Mouse (Mus musculus): ENCODE data around the gene Tesc. TPM values are rescaled to one million over a fixed set of nuclear protein-coding genes. Genes with fewer than 3 reads are reported as not detected.

The Tesc gene
- total RNA-seq, 4 experiments from 2014 or later: 84.0 to 92.2 (median 89.0) TPM

DNA sequence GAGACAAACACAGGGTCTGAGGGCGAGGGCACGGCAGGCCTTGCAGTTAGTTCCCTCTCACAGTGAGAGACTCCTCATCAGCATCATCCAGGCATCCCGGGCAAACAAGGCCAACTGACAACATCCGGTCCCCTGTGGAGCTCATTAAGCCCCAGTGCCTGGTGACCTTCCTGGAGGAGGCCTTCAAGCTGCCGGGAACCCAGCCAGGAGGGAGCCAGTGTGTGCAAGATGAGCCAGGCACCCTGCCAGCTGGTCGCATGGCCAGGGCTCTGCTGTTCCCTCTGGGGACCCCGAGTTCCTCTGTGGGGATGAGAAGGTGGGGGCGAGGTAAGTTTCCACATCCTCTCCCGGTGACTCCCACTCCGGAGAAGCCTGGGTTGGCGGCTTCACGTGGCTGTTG is 12.5 kb upstream of the Tesc start:
- DNase-seq (ENCODE audit: low spot score in 2 of 2): peak in 1 of 2 experiments; percentile 54

DNA sequence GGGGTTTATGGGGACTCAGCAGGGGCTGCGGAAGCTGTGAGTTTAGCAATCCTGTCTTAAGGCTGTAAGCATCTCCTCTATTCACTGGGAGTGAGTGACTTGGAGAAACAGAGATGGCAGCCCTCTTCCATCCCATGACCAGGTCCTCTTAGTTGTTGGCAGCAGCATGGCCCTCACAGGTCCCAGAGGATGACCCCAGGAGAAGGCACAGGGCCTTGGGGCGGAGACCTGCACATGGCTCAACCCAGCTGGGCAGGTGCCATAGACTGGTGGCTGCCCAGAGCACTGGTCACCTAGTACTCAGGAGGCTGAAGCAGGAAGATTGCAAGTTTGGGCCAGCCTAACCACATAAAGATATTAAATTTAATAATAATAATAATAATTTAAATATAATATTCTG is 11.9 kb upstream of the Tesc start:
- DNase-seq (ENCODE audit: low spot score in 2 of 2): no peak

DNA sequence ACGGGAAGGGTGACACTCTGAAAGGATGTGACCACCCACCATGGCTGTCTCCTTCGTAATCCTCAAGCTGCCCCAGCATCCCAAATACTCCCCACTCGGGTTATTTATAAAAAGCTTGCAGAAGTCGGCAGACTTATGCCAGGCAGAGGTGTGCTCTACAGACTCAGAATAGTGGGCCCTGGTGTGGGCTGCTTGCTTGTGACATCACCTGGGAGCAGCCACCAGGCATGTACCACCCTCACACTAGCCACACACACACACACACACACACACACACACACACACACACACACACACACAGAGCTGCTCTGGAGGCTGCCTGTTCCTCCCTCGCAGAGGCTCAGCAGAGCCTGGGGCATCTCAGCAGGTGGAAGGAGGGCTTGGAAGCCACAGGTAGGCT is 10.0 kb upstream of the Tesc start:
- peak in 1 of 2 experiments; percentile 69 for DNase-seq (ENCODE audit: low spot score in 2 of 2)

DNA sequence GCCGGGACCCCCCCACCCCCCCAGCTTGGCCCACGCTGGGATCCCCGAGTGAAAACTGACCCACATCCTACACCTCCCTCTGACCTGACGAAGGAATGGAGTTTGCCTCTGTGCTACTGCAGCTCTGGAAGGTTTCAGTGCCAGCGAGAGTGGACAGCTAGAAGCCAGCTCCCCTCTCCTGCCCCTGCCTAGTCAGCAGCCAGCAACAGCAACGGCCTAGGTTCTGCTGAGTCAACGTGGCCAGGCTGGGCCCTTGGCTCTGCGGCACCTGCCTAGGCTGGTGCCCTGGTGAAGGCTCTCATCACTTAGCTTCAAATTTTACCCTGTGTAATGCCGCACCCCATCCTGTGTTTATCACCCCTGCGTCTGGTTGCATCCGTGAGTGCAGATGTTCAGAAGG is 7.6 kb upstream of the Tesc start:
- no peak for DNase-seq (ENCODE audit: low spot score in 2 of 2)

DNA sequence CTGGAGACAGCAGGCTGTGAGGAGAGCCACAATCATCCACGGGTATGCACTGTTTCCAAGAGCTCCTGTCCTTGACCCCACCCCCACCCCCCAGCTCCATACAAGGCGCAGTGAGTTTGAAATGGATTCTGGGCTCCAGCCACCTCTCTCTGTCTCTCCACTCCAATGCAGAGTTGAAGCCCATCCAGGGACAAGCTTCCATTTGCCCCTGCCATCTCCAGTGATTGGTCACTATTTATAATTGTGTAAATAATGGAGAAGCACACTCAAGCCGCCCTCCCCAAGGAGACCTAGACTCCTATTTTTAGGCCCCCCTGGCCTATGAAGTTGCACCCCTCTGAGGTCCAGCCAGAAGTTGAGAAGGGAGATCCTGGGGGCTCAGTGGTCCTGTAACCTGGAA is 4.5 kb upstream of the Tesc start:
- DNase-seq (ENCODE audit: low spot score in 2 of 2): no peak

DNA sequence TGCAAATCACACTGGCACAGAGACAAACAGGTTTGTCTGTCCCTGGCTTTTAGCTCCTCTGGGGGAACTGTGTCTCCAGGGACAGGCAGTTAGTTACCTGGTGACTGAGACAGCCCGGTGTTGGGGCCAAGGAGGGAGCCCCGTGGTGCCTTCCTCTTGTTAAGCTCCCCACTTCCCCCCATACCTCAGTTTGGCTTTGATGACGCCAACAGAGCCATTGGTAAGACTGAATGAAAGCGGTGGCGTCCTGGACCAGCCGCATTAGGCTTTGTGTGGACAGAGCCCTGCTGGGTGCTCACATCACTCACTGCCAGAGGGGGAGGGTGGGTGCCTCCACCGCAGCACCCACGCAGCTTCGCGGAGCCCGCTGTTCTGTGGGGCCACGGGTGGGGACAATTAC is 1.7 kb upstream of the Tesc start:
- no peak for DNase-seq (ENCODE audit: low spot score in 2 of 2)

DNA sequence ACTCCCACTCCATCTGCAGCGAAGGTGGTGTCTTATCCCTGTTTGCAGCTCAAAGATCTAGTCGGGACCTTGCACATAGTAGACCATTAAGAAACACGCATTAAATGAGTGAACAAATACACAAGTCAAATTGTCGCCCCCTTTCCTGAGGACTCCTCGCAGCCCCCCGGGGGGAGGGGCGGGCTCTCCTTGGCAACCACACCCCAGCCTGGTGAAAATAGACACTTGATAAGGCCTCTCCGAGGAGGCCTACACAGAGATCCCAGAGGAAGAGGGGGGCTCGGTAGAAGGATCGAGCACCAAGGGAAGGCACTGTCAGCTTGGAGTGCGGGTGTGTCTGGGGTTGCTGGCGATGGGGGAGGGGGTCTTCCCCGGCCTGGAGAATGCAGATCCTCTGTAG is 1.2 kb upstream of the Tesc start:
- DNase-seq (ENCODE audit: low spot score in 2 of 2): no peak

DNA sequence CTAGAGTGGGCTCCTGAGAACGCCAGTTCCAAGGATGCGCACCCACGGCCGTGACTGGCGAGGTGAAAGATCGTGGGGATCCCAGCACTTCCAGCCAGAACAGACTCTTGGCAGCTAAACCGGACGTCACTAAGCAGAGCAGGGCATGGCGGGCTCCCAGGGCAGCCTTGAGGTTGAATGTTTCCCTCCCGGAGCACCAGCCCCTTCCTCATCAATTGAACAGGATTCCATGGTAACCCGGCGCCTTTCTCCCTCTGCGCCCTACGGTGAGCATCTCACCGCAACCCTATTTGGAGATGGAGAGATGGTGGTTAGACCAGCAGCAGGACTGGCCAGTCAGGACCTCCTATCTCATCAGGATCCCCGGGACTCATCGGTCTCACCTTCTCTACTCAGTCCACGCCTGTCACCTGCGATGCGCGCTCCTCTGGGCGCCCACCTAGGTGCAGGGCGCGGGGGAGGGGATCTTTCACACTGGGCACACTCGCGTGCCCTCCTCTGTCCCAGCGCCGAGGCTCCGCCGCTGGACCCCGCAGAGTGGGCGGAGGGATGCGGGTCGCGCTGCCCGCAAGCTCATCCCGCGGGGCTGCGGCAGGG is 344 bp upstream of the Tesc start:
- no peak for DNase-seq (ENCODE audit: low spot score in 2 of 2)

DNA sequence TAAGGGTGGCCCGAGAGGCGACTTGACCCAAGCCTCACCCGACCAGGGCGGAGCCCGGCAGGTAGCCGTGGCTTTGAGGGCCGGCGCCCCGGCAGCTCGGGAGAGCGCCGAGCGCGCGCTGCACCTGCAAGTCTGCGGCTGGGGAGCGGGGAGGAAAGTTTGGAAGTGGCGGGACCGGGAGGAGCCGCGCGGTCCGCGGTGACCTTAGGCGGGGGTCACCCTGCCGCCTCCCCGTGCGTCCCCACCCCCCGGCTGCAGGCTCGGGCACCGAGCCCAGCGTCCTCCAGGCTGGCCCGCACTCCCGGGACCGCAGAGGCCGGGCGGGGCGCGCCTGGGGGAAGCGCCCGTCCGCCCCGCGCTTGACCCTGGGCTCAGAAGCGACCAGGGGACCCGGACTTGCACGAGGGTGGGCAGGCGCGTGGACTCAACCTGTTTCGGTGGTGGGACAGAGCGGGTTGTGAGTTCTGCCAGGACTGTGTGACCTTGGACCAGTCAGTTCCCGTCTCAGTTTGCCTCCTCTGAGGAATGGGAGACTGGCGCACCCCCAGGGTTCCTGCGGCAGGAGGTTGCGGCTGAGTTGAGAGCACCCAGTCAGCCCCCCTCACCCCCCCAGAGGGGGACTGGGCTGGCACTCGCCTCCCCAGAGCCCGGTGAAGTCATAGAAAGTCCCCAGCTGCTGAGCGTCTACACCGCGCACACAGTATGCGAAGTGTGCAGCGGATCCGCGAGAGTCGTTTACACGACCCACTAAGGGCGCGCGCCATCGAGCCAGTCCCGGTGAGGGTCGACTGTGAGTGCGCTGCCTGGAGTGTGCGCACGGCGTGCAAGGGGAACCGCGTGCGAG is 870 bp downstream of the Tesc start:
- no peak for DNase-seq (ENCODE audit: low spot score in 2 of 2)

DNA sequence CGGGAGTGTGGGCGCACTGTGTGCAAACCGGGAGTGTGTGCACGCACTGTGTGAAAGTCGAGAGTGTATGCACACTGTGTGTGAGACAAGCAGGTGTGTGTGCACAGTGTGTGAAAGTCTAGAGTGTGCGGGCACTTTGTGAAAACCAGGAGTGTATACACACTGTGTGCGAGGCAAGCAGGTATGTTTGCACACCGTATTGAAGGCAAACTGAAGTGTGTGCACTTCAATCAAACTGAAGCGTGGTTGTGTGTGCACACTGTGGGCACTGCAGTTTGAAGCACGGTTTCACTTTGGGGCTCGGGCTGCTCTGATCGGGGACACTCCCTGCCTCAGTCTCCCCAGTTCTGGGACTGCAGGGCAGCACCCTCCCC is 1.5 kb downstream of the Tesc start:
- DNase-seq (ENCODE audit: low spot score in 2 of 2): no peak

DNA sequence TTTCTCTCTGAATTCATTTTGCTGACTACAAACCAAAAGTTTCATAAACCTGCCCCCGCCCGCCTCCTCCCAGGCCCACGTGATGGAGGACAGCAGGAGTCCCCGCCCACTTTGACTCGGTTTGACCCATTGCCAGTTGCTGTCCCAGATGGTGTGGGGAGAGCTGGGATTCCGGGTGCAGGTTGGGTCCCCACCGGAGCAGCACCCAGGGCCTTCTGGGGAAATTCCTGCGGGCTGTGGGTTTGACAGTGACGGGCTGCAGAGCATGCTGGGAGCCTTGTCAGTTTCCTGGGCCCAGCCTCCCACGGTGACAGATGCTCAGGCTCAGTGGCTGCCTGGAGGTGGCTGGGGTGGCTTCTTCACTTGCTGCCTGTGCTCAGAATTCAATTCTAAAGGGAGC is 1.9 kb downstream of the Tesc start:
- peak; percentile 73 to 86 for DNase-seq (ENCODE audit: low spot score in 2 of 2)

DNA sequence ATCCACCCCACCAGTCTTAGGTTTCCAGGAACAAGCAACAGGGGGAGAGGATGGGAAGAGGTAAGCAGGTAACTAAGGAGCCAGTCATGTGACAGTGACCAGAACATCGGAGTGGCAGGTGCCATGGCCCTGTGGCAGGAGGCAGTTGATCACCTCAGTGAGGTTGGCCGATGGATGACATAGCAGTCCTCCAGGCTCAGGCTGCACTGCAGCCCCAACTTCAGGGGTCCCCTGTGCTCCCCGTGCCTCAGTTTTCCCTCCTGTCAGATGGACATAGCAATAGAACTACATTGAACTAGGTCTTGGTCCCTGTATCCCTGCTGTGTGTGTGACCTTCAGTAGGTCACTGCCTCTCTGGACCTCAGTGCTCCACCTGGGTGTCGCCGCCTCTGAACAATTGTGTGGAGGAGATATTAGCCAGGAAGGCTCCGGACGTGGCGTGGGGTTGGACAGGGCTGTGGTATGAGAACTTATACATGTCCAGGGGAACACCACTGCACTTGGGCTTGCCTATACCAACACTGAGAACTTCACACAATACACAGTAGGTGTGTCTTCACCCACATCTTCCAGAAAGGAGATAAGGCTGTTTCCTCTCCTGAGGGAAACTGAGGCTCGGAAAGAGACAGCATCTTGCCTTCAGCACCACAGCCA is 2.6 kb downstream of the Tesc start:
- no peak for DNase-seq (ENCODE audit: low spot score in 2 of 2)

DNA sequence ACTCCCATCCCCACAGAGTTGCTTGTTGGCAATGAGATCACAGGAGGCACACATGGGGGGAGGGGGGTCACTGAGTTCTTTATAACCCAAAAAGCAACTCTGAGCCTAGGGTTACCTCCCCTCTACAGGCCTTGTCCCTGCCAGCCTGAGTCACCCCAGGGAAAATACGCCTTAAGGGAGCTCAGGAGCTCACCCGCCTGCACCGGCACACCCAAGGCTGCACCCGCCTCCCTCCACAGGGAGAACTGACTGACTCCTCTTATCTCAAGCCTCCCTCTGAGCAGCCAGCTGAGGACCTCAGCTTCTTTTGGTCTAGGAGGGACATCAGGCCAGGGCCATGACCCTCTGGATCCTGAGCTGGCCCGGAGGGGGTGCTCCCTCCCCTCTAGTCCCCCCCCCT is 3.5 kb downstream of the Tesc start:
- no peak for DNase-seq (ENCODE audit: low spot score in 2 of 2)

DNA sequence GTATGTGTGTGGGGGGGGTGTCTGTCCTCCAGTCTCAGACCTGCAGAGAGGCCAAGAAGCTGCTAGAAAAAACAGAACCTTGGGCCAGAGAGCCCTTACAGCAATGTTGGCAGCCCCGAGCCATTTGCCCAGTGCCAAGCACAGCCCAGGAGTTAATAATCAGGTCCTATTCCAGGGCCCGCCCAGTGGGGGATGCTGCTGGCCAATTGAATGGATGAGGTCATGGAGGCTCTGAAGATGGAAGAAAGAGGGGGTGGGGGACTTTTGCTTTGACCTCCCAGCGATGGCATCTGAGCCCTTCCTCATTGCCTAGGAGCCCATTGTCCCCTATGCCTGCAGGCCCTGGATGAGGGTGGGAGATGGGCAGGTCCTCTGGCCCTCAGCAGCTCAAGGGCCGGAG is 4.0 kb downstream of the Tesc start:
- no peak for DNase-seq (ENCODE audit: low spot score in 2 of 2)

DNA sequence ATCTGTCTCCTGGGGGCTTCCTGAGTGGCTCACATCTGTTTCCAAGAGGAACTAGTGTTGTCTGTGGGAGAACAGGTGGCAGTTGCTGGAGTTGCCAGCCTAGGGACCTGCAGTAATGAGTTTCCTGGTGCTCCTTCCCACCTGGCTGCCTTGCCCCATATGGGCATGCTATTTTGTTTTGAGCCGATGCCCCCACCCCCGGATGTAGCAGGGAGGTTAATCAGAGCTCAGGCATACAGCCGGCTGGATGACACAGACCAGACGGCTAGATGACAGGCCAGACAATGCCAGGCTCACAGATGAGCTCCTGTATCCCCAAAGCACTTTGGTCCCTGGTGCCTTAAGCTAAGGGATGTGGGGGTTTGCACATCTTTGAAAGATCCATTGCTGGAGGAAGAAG is 5.8 kb downstream of the Tesc start:
- DNase-seq (ENCODE audit: low spot score in 2 of 2): no peak

DNA sequence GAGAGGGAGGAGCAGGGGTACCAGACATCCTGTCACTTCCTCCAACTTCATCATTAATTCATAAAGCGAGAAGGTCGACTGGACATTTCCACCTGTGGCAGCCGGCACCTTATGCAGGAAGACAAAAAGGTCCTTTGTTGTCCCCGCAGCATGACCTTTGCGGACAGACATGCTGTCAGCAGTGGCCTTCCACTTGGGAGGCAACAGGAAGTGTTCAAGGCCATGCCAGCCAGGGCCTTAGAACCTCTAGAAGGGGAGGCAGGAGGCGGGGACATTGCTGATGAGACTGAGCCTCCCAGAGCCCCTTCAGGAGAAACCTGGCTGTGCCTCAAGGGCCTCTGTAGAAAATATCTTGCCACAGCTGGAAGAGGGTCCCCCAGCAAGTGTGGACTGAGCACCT is 6.2 kb downstream of the Tesc start:
- DNase-seq (ENCODE audit: low spot score in 2 of 2): no peak

DNA sequence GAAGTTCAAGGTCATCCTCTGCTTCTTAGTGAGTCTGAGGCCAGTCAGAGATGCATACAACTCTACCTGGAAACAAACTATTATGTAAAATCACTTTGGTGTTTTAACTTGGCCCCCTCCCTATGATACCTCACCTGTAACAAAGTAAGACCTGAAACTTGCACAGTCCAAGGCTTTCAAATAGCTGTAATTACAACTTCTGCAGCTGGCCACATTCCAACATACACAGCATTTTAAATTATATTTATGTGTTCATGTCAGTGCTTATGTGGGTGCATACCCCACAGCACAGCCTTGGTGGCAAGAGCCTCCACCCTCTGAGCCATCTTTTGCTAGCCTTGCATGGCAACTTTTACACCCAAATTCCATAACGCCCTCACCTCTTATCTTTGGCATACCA is 7.1 kb downstream of the Tesc start:
- DNase-seq (ENCODE audit: low spot score in 2 of 2): no peak

DNA sequence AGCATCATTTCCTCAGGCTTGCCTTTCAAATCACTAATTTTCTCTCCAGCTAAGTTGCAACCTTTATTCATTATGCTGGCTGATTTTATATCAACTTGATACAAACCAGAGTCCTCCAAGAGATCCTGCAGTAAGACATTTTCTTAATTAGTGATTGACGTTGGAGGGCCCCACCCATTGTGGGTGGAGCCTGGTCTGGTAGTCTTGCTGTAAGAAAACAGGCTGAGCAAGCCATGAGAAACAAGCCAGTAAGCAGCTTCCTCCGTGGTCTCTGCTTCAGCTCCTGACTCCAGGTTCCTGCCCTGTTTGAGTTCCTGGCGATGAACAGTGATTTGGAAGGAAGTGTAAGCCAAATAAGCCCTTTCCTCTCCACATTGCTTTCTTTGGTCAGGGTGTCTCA is 8.2 kb downstream of the Tesc start:
- DNase-seq (ENCODE audit: low spot score in 2 of 2): no peak

DNA sequence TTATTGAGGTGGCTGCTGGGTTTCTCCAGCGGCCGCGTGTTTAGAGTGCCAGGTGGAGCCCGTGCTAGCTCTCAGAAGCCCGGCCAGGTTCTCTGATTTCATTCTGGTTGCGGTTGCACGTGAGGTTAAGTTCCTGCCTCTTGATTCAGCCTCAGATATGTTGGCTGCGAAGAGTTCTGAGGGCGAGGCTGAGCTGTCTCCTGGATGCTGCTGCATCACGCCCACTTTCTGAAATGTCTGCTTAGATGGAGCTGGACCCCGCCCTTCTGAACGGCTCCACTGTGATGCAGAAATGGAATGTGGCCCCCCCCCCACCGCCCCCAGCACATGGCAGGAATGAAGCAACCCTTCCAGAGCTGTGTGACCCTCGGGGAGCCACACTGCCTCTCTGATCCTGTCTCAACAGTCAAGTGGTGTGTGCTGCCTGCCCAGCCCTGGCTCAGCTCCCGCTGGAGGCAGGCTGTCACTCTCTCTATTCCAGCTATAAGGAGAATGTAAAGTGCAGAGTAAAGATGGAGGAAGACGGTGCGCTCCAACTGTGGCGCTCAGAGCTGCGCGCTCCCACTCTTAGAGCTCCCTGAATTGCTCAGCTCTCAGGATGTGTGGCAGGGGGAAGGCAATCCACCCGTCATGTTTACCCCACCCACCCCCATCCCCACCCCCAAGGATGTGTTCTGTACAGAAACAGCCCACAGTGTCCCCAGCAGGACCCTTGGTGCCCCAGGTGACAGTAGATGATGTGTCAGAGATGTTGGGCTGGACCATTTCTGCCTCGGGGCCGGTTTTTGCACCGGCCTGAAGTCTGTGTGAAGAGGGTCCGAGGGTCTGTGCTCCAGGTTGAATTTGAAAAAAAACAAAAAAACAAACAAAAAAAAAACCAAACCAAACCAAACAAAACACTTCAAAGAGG is 9.6 kb downstream of the Tesc start:
- DNase-seq (ENCODE audit: low spot score in 2 of 2): peak in 1 of 2 experiments; percentile 63

DNA sequence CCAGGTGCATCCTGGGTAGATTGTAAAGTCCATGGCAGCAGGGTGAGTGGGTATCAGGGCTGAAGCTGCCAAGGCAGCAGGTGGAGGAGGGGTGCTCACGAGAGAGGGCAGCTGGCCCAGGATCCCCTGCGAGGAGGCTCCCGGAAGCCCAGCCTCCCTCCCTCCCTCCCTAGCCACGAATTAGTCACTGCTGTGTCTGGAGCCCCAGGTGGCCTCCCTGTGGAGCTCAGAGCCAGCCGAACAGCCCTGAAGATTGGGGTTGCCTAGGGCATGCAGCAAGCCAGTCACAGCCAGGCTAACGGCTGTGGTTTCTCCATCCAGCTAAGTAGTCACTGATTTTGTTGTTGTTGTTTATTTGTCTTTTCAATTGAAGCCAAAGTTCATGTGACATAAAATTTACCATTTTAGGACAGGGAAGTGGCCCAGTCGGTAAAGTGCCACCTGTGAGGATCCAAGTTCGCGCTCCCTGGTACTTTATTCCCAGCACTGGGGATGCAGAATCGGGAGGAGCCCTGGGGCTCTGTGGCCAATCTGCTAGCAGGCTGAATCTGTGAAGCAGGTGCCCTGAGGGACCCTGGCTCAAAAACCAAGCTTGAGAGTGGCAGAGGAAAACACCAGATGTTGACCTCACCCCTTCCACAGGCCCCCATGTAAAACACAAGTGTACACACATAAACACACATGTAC is 10.4 kb downstream of the Tesc start:
- no peak for DNase-seq (ENCODE audit: low spot score in 2 of 2)

DNA sequence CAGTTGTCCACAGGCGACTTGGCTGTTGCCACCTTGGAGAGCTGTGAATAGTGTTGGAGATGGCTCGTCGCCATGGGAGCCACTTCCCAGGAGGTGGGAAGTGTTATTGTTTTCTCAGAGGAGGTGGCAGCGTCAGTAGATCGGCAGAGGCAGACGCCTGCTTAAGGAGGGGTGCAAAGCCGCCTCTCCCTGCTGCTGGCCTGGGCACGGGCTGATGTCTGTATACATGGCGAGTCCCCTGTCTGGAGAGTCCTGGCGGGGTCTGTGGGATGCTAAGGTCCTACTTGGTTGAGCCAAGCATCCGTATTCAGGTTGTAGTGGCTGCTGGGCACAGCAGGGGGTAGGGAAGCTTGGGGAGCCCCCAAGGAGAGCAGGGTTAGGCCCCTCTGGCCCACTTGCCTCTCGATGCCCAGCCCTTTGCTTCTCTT is 11.7 kb downstream of the Tesc start:
- no peak for DNase-seq (ENCODE audit: low spot score in 2 of 2)
